Mouse (Mus musculus) brain, embryonic 14.5 days (tissue): ENCODE measurements around the gene 1700022I11Rik.

Experiments used
- CTCF ChIP-seq: fragments of 200-500 bp; IDR thresholded peaks from 2 replicates; pipeline ENCODE4 v1.5.1; 2012; ENCODE audit warnings: inconsistent platforms, mild to moderate bottlenecking, moderate library complexity, borderline replicate concordance; ENCODE audit not compliant: insufficient read depth, insufficient read length; ENCODE audit errors: extremely low read depth
- POLR2A ChIP-seq: fragments of 200-500 bp; IDR thresholded peaks from 2 replicates; pipeline ENCODE4 v1.6.1; 2012; ENCODE audit warnings: mild to moderate bottlenecking, inconsistent platforms, borderline replicate concordance; ENCODE audit not compliant: poor library complexity, insufficient read depth, insufficient read length, severe bottlenecking; ENCODE audit errors: extremely low read depth

DNA sequence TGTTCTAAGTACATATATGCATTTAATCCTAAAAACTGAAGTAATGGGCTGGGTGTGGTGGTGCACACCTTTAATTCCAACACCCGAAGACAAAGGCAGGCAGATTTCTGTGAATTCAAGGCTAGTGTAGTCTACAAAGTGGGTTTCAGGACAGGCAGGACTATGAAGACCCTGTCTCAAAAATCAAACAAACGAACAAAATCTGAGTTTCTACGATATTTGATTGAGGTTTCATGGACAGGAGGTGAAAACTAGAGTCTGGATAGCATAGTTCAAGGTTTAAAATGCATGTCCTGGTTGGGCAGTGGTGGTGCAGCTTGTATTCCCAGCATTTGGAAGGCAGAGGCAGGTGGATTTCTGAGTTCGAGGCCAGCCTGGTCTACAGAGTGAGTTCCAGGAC is at the start of gene 1700022I11Rik:
- TF ChIP-seq CTCF (no peak), POLR2A (no peak)
